Mouse (Mus musculus) embryonic fibroblast, embryonic 13.5 days (primary cell): ENCODE data around the gene Perm1.

Source experiments
- CTCF ChIP-seq: IDR thresholded peaks from 2 replicates; pipeline ENCODE4 v1.5.1; 2011; ENCODE audit warnings: mild to moderate bottlenecking, control low read depth, low read length, moderate library complexity, borderline replicate concordance; ENCODE audit not compliant: insufficient read depth
- POLR2A ChIP-seq: IDR thresholded peaks from 2 replicates; pipeline ENCODE4 v1.6.1; 2011; ENCODE audit warnings: low read depth, mild to moderate bottlenecking, control low read depth, low read length, moderate library complexity

DNA sequence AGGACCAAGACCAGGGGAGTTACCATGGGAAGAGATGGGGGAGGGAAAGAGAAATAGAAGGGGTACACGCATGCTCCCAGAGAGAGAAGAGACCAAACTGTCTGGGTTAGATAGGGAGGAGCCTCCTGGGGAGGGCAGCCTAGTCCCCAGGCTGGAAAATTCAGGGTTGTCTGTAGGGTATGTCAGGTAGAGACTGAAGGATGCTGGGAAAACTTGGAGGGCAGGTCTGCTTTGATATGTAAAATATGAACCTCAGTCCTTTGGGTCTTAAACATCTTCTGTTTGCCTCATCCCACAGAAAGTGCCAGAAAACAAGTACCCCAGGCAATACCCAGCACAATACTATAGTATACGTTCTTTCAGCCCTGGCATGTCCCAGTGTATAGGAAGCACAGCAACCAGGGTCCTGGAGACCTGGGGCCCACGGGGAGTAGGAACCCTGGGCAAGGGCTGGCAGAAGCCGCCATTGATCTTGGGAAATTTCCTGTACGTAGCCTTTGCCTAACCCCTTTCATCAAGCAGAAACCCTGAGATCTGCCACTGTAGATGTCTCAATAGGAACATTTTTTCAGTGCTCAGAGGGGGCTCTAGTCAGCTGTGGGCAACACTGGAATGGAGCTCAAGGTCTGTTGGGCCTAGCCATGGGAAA, 27.4 kb upstream of the Perm1 start:
- TF ChIP-seq POLR2A, result no peak
- TF ChIP-seq CTCF, result no peak
